Mouse (Mus musculus) cerebral cortex, adult 2 months (tissue): ENCODE measurements around the gene Sgca.

ENCODE experiments used
- WGBS: fragments of 180-500 bp; shearing (Covaris S2); methylation state at CpG from one replicate; pipeline ENCODE4 v1.1.7; 2018; 5-methylcytosine and 5-hydroxymethylcytosine counted together

Sgca gene

DNA sequence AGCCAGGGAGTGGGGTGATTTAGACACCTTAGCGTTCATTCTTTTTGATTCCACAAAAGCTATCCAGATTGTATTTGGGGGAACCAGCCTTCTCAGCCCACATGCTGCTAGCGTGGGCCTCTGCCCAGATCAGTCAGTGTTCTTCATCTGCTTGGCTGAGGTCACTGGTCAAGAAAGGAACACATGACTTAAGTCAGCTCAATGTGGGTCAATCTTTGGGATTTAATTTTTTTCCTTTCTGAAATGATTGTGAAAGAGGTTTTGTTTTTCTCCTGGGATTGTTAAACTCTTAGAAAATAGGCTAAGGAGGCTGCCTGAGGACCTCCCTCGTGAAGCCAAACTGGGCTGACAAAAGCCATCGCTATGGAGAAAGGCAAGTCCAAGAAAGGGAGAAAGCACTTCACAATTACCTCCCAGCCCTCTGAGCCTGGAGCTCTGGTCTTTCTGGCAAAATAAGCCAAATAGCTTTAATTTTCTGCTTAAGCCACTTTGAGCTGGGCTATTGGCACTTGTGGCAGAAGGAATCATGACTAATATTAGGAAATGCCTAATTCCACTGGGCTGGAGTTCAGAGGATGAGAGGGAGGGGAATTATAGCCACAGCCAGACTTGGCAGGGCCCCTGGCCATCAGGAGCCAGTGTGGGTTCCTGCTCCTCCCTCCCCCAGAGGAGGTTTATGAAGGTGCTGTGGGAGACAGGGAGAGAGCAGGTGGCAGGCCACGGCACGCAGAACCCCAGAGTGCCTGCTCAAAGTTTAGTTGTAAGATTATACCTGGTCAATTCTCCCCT lies 62.6 kb downstream of the Sgca start:
- WGBS, result 66% methylated on average over 6 of the region's 6 CpGs
